Mouse (Mus musculus): Measurements from ENCODE around the gene Slc9a1. TPM values are rescaled to one million over a fixed set of nuclear protein-coding genes. Genes with fewer than 3 reads are reported as not detected.

Gene Slc9a1
- polyA plus RNA-seq, 1 experiment from 2014 or later, result 7.3 TPM

- Histone ChIP-seq H3K27me3 (replicated peaks) (no peaks in the 10 kb centered on the region), H3K4me1 (replicated peaks) (peaks cover 56% of the 10 kb centered on the region), H3K4me2 (no peak overlapping the region), H3K36me3 (no peaks in the 10 kb centered on the region), H3K4me3 (no peak overlapping the region), H3K9me3 (replicated peaks) (no peaks in the 10 kb centered on the region), H3K9ac (no peak overlapping the region), H3K27ac (ENCODE audit: poor library complexity, severe bottlenecking) (no peak overlapping the region; the same call in 1 of the 2 replicates)
- ATAC-seq (ENCODE audit: insufficient number of reproducible peaks, low FRiP score), result no peak
- WGBS, result 83% methylated on average over 6 of the region's 6 CpGs
Measured at GRCm38 (mm10) chr4:133390585-133390984, 21.1 kb downstream of the Slc9a1 start.

GRCm38 (mm10) chr4:133391185-133392040, 21.9 kb downstream of the Slc9a1 start:
- ATAC-seq (ENCODE audit: insufficient number of reproducible peaks, low FRiP score), result no peak
- Histone ChIP-seq H3K27ac (ENCODE audit: poor library complexity, severe bottlenecking) (peak overlapping the region; percentile 59), H3K9ac (peak overlapping the region; percentile 34; the same call in 1 of the 2 replicates), H3K4me2 (no peak overlapping the region), H3K4me1 (replicated peaks) (peaks cover 58% of the 10 kb centered on the region), H3K9me3 (replicated peaks) (no peaks in the 10 kb centered on the region), H3K36me3 (no peaks in the 10 kb centered on the region), H3K4me3 (no peak overlapping the region), H3K27me3 (replicated peaks) (no peaks in the 10 kb centered on the region)
- 68% methylated on average over 18 of the region's 18 CpGs for WGBS

- H3K27me3 ChIP-seq (replicated peaks), result no peaks in the 10 kb centered on the region
- H3K4me2 ChIP-seq, result no peak overlapping the region
- ATAC-seq (ENCODE audit: insufficient number of reproducible peaks, low FRiP score), result no peak
- no peak overlapping the region for H3K4me3 ChIP-seq
- peaks cover 81% of the 10 kb centered on the region for H3K4me1 ChIP-seq (replicated peaks)
- WGBS, result 58% methylated on average over 4 of the region's 4 CpGs
- peak overlapping the region; percentile 12 for H3K9ac ChIP-seq
- H3K9me3 ChIP-seq (replicated peaks), result no peaks in the 10 kb centered on the region
- H3K27ac ChIP-seq (ENCODE audit: poor library complexity, severe bottlenecking), result no peak overlapping the region
- H3K36me3 ChIP-seq, result no peaks in the 10 kb centered on the region
Measured at GRCm38 (mm10) chr4:133394981-133395573, 25.6 kb downstream of the Slc9a1 start.

GRCm38 (mm10) chr4:133396079-133396478, 26.6 kb downstream of the Slc9a1 start:
- peak overlapping the region; percentile 5; the same call in 1 of the 2 replicates for H3K27ac ChIP-seq (ENCODE audit: poor library complexity, severe bottlenecking)
- WGBS, result 67% methylated on average over 2 of the region's 2 CpGs

GRCm38 (mm10) chr4:133397299-133397698, 27.8 kb downstream of the Slc9a1 start:
- 47% methylated on average over 5 of the region's 5 CpGs for WGBS
- Histone ChIP-seq H3K9me3 (replicated peaks) (no peaks in the 10 kb centered on the region), H3K4me1 (replicated peaks) (peaks cover 81% of the 10 kb centered on the region), H3K4me3 (no peak overlapping the region), H3K36me3 (no peaks in the 10 kb centered on the region), H3K27me3 (replicated peaks) (no peaks in the 10 kb centered on the region), H3K27ac (ENCODE audit: poor library complexity, severe bottlenecking) (peak overlapping the region; percentile 13; the same call in 1 of the 2 replicates), H3K9ac (peak overlapping the region; percentile 42), H3K4me2 (peak overlapping the region; percentile 9; the same call in 1 of the 2 replicates)
- no peak for ATAC-seq (ENCODE audit: insufficient number of reproducible peaks, low FRiP score)

More at GRCm38 (mm10) chr4:133396079-133396478, 26.6 kb downstream of the Slc9a1 start:
- no peak for ATAC-seq (ENCODE audit: insufficient number of reproducible peaks, low FRiP score)
- Histone ChIP-seq H3K9ac (no peak overlapping the region), H3K4me1 (replicated peaks) (peaks cover 81% of the 10 kb centered on the region), H3K4me2 (no peak overlapping the region), H3K9me3 (replicated peaks) (no peaks in the 10 kb centered on the region), H3K27me3 (replicated peaks) (no peaks in the 10 kb centered on the region), H3K36me3 (no peaks in the 10 kb centered on the region), H3K4me3 (no peak overlapping the region)

GRCm38 (mm10) chr4:133397961-133398360, 28.5 kb downstream of the Slc9a1 start:
- Histone ChIP-seq H3K4me1 (replicated peaks) (peaks cover 86% of the 10 kb centered on the region), H3K4me3 (no peak overlapping the region), H3K27me3 (replicated peaks) (no peaks in the 10 kb centered on the region), H3K9ac (peak overlapping the region; percentile 42), H3K4me2 (peak overlapping the region; percentile 9; the same call in 1 of the 2 replicates), H3K9me3 (replicated peaks) (no peaks in the 10 kb centered on the region), H3K36me3 (no peaks in the 10 kb centered on the region), H3K27ac (ENCODE audit: poor library complexity, severe bottlenecking) (peak overlapping the region; percentile 13; the same call in 1 of the 2 replicates)
- ATAC-seq (ENCODE audit: insufficient number of reproducible peaks, low FRiP score), result no peak
- WGBS, result 68% methylated on average over 8 of the region's 8 CpGs

GRCm38 (mm10) chr4:133398619-133399018, 29.1 kb downstream of the Slc9a1 start:
- H3K4me1 ChIP-seq (replicated peaks), result peaks cover 86% of the 10 kb centered on the region
- no peak overlapping the region for H3K27ac ChIP-seq (ENCODE audit: poor library complexity, severe bottlenecking)
- WGBS, result 61% methylated on average over 5 of the region's 5 CpGs
- H3K27me3 ChIP-seq (replicated peaks), result no peaks in the 10 kb centered on the region
- H3K36me3 ChIP-seq, result no peaks in the 10 kb centered on the region
- H3K9me3 ChIP-seq (replicated peaks), result no peaks in the 10 kb centered on the region
- H3K4me3 ChIP-seq, result no peak overlapping the region
- ATAC-seq (ENCODE audit: insufficient number of reproducible peaks, low FRiP score), result no peak
- no peak overlapping the region for H3K4me2 ChIP-seq
- no peak overlapping the region for H3K9ac ChIP-seq

- WGBS, result 74% methylated on average over 6 of the region's 6 CpGs
- Histone ChIP-seq H3K9ac (no peak overlapping the region), H3K9me3 (replicated peaks) (no peaks in the 10 kb centered on the region), H3K4me2 (no peak overlapping the region), H3K27me3 (replicated peaks) (no peaks in the 10 kb centered on the region), H3K27ac (ENCODE audit: poor library complexity, severe bottlenecking) (peak overlapping the region; percentile 66), H3K4me3 (no peak overlapping the region), H3K36me3 (no peaks in the 10 kb centered on the region), H3K4me1 (replicated peaks) (peaks cover 82% of the 10 kb centered on the region)
- no peak for ATAC-seq (ENCODE audit: insufficient number of reproducible peaks, low FRiP score)
Measured at GRCm38 (mm10) chr4:133399509-133399908, 30.0 kb downstream of the Slc9a1 start.

GRCm38 (mm10) chr4:133400098-133400497, 30.6 kb downstream of the Slc9a1 start:
- no peaks in the 10 kb centered on the region for H3K9me3 ChIP-seq (replicated peaks)
- no peaks in the 10 kb centered on the region for H3K27me3 ChIP-seq (replicated peaks)
- no peak for ATAC-seq (ENCODE audit: insufficient number of reproducible peaks, low FRiP score)
- peak overlapping the region; percentile 66 for H3K27ac ChIP-seq (ENCODE audit: poor library complexity, severe bottlenecking)
- WGBS, result 33% methylated on average over 7 of the region's 7 CpGs
- H3K4me3 ChIP-seq, result no peak overlapping the region
- H3K36me3 ChIP-seq, result no peaks in the 10 kb centered on the region
- 0 out of 2 replicates have a peak overlapping the region, but pooled peaks have one; percentile 30 for H3K9ac ChIP-seq
- no peak overlapping the region for H3K4me2 ChIP-seq
- H3K4me1 ChIP-seq (replicated peaks), result peaks cover 76% of the 10 kb centered on the region

- no peak for ATAC-seq (ENCODE audit: insufficient number of reproducible peaks, low FRiP score)
- H3K9ac ChIP-seq, result no peak overlapping the region; the same call in 1 of the 2 replicates
- no peak overlapping the region; the same call in 1 of the 2 replicates for H3K27ac ChIP-seq (ENCODE audit: poor library complexity, severe bottlenecking)
- H3K27me3 ChIP-seq (replicated peaks), result no peaks in the 10 kb centered on the region
- WGBS, result 22% methylated on average over 13 of the region's 13 CpGs
- 0 out of 2 replicates have a peak overlapping the region, but pooled peaks have one; percentile 28 for H3K4me2 ChIP-seq
- H3K4me3 ChIP-seq, result no peak overlapping the region
- no peaks in the 10 kb centered on the region for H3K36me3 ChIP-seq
- H3K9me3 ChIP-seq (replicated peaks), result no peaks in the 10 kb centered on the region
- peaks cover 74% of the 10 kb centered on the region for H3K4me1 ChIP-seq (replicated peaks)
Measured at GRCm38 (mm10) chr4:133402011-133402410, 32.5 kb downstream of the Slc9a1 start.

- Histone ChIP-seq H3K4me2 (no peak overlapping the region), H3K4me3 (no peak overlapping the region), H3K9ac (no peak overlapping the region), H3K36me3 (no peaks in the 10 kb centered on the region), H3K4me1 (replicated peaks) (peaks cover 72% of the 10 kb centered on the region), H3K27ac (ENCODE audit: poor library complexity, severe bottlenecking) (no peak overlapping the region), H3K9me3 (replicated peaks) (no peaks in the 10 kb centered on the region), H3K27me3 (replicated peaks) (no peaks in the 10 kb centered on the region)
- no peak for ATAC-seq (ENCODE audit: insufficient number of reproducible peaks, low FRiP score)
- WGBS, result 86% methylated on average over 9 of the region's 9 CpGs
Measured at GRCm38 (mm10) chr4:133403611-133404228, 34.2 kb downstream of the Slc9a1 start.

All from heart, embryonic 12.5 days (tissue).